Mouse (Mus musculus) activated CD4-positive, CD25-positive, alpha-beta regulatory T cell (primary cell): ENCODE results near the gene Dhx57. TPM values are rescaled to one million over a fixed set of nuclear protein-coding genes. Genes with fewer than 3 reads are reported as not detected.

Source experiments
- polyA plus RNA-seq, 2 experiments: library from polyadenylated mRNA; unstranded; fragments of 100-300 nt; shearing (Covaris generic); gene quantifications; one replicate each; pipeline ENCODE4 v1.2.1; 2017

The Dhx57 gene
- polyA plus RNA-seq, result 10 to 100 TPM; 17.7 to 20.0 TPM

GRCm38 (mm10) chr17:80290074-80290657 lies at the start of gene Dhx57, which contains the start of gene Morn2:
Gene Dhx57 (minus strand): TSS chr17:80290476.
Gene Morn2 (plus strand): TSS chr17:80290203.

GRCm38 (mm10) chr17:80307251-80307650 lies 17.0 kb upstream of the Dhx57 start, which contains the start of gene Arhgef33:
Gene Arhgef33 (plus strand): TSS chr17:80307407.

GRCm38 (mm10) chr17:80224326-80225116 lies 65.8 kb downstream of the Dhx57 start, which contains the start of gene Gemin6:
Gene Gemin6 (plus strand): TSS chr17:80224441.

GRCm38 (mm10) chr17:80206671-80207581 lies 83.3 kb downstream of the Dhx57 start, which contains the start of the genes Srsf7 and Ttc39d:
Gene Srsf7 (minus strand): TSS chr17:80207307.
Gene Ttc39d (plus strand): TSS chr17:80207460.

Other genes with a start within 250 kb of the Dhx57 start
- 100 to 1,000 TPM in 1 of 2 experiments, 10 to 100 TPM in 1; 80.9 to 125 TPM for gene Hnrnpll, start 228.1 kb downstream of the Dhx57 start, polyA plus RNA-seq
- gene Galm, start 163.0 kb downstream of the Dhx57 start, polyA plus RNA-seq, result 10 to 100 TPM; 12.0 to 45.8 TPM
- 100 to 1,000 TPM; 393 to 427 TPM for gene Srsf7, start 83.2 kb downstream of the Dhx57 start, polyA plus RNA-seq
- gene Ttc39d, start 83.0 kb downstream of the Dhx57 start, polyA plus RNA-seq, result under 1 TPM; 0.06 to 0.55 TPM
- 10 to 100 TPM in 1 of 2 experiments, 1 to 10 TPM in 1; 8.9 to 17.9 TPM for gene Gemin6, start 66.0 kb downstream of the Dhx57 start, polyA plus RNA-seq
- gene Morn2, start 273 bp downstream of the Dhx57 start, polyA plus RNA-seq, result 1 to 10 TPM; 1.2 to 3.6 TPM
- 1 to 10 TPM; 1.2 to 2.6 TPM for gene Arhgef33, start 16.9 kb upstream of the Dhx57 start, polyA plus RNA-seq
- not detected for gene Gm10190, start 83.1 kb upstream of the Dhx57 start, polyA plus RNA-seq
- 10 to 100 TPM in 1 of 2 experiments, 1 to 10 TPM in 1; 9.7 to 10.2 TPM for gene Sos1, start 190.0 kb upstream of the Dhx57 start, polyA plus RNA-seq